Mouse (Mus musculus): ENCODE measurements around the gene Arnt2. TPM values are rescaled to one million over a fixed set of nuclear protein-coding genes. Genes with fewer than 3 reads are reported as not detected.

Arnt2 gene
- polyA plus RNA-seq, 1 experiment from 2014 or later, result 74.6 TPM

DNA sequence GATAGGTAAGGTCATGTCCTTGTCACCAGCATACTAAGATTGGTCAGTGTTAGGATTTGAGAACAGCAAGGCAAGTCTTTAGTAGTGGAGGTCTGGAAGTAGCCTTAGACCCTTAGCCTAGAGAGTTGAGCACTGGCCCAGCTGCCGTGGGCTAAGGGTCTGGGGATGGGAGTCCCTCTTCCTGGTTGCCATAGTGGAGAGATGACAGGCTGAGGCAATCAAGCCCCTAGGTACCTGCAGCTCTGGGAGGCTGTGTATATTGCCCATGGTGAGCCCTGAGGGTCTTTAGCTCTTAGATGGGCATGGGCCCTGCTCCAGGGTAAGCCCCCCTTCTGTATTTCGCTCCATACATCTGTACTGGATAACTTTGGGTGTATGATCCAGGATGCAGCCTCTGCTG, 159.2 kb downstream of the Arnt2 start:
- Histone ChIP-seq H3K27me3 (no peaks in the 10 kb centered on the region), H3K4me2 (no peak overlapping the region), H3K27ac (replicated peaks) (no peak overlapping the region), H3K4me3 (no peak overlapping the region), H3K36me3 (peaks cover 32% of the 10 kb centered on the region; the same call in 1 of the 2 replicates), H3K9me3 (no peaks in the 10 kb centered on the region), H3K4me1 (replicated peaks) (no peaks in the 10 kb centered on the region), H3K9ac (no peak overlapping the region)
- ATAC-seq (ENCODE audit: low FRiP score, low read depth), result no peak
- WGBS, result 92% methylated on average over 2 of the region's 2 CpGs

- no peak overlapping the region for H3K9ac ChIP-seq
- H3K27ac ChIP-seq (replicated peaks), result no peak overlapping the region
- 85% methylated on average over 8 of the region's 8 CpGs for WGBS
- H3K36me3 ChIP-seq, result peaks cover 25% of the 10 kb centered on the region; the same call in 1 of the 2 replicates
- H3K9me3 ChIP-seq, result no peaks in the 10 kb centered on the region
- H3K27me3 ChIP-seq, result no peaks in the 10 kb centered on the region
- no peak overlapping the region for H3K4me2 ChIP-seq
- no peak overlapping the region for H3K4me3 ChIP-seq
- H3K4me1 ChIP-seq (replicated peaks), result no peaks in the 10 kb centered on the region
- ATAC-seq (ENCODE audit: low FRiP score, low read depth), result no peak
Measured at GRCm38 (mm10) chr7:84249951-84250350, 160.0 kb downstream of the Arnt2 start.

- no peak for ATAC-seq (ENCODE audit: low FRiP score, low read depth)
- Histone ChIP-seq H3K9ac (no peak overlapping the region), H3K27ac (replicated peaks) (no peak overlapping the region), H3K4me2 (no peak overlapping the region), H3K4me1 (replicated peaks) (no peaks in the 10 kb centered on the region), H3K36me3 (peaks cover 23% of the 10 kb centered on the region; the same call in 1 of the 2 replicates), H3K4me3 (no peak overlapping the region), H3K27me3 (no peaks in the 10 kb centered on the region), H3K9me3 (no peaks in the 10 kb centered on the region)
- 58% methylated on average over 7 of the region's 7 CpGs for WGBS
Measured at GRCm38 (mm10) chr7:84249381-84249780, 160.6 kb downstream of the Arnt2 start.

DNA sequence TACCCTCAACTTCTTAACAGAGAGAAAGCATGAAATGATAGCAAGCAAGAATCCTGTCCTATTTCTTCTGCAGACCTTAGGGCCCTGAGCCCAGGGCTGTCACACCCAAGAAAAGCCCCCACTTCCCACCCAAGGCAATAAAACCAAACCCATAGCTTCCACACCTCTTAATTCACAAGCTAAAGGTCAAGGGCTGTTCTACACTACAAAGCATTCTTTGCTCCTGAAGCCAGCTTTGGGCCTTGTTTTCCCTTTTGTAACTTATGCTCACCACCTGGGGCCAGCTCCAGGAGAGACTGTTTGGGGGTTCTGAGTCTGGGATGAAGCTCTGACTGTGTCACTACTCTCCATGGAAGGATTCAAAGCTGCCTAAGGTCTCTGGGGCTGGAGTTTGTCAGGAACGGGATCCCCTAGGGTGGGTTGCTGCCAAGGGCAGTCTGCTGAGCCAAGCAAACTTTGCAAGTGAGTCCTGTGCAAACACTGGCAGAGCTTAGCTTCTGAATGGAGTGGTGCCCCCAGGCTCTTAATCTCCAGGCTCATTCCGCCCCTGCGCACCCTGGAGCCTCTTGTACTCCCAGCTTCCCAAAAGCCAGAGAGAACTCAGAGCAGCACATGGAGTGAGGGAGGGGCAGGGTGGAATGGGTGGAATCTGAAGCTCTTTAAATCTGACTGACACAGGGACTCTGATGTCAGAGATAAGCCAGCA, 161.9 kb downstream of the Arnt2 start:
- Histone ChIP-seq H3K9ac (no peak overlapping the region), H3K27me3 (no peaks in the 10 kb centered on the region), H3K4me2 (no peak overlapping the region), H3K9me3 (no peaks in the 10 kb centered on the region), H3K27ac (replicated peaks) (no peak overlapping the region), H3K4me1 (replicated peaks) (no peaks in the 10 kb centered on the region), H3K4me3 (no peak overlapping the region), H3K36me3 (peaks cover 17% of the 10 kb centered on the region; the same call in 1 of the 2 replicates)
- 53% methylated on average over 3 of the region's 3 CpGs for WGBS
- ATAC-seq (ENCODE audit: low FRiP score, low read depth), result peak; percentile 55; the same call in 1 of the 2 replicates

- Histone ChIP-seq H3K27ac (replicated peaks) (no peak overlapping the region), H3K27me3 (no peaks in the 10 kb centered on the region), H3K4me3 (no peak overlapping the region), H3K4me1 (replicated peaks) (no peaks in the 10 kb centered on the region), H3K36me3 (peaks cover 10% of the 10 kb centered on the region; the same call in 1 of the 2 replicates), H3K9me3 (no peaks in the 10 kb centered on the region), H3K4me2 (no peak overlapping the region), H3K9ac (no peak overlapping the region)
- ATAC-seq (ENCODE audit: low FRiP score, low read depth), result no peak
- 89% methylated on average over 5 of the region's 5 CpGs for WGBS
Measured at GRCm38 (mm10) chr7:84246878-84247277, 163.1 kb downstream of the Arnt2 start.

- no peak overlapping the region for H3K27ac ChIP-seq (replicated peaks)
- H3K36me3 ChIP-seq, result peaks cover 7% of the 10 kb centered on the region; the same call in 1 of the 2 replicates
- no peak overlapping the region for H3K9ac ChIP-seq
- no peak for ATAC-seq (ENCODE audit: low FRiP score, low read depth)
- no peaks in the 10 kb centered on the region for H3K27me3 ChIP-seq
- H3K9me3 ChIP-seq, result no peaks in the 10 kb centered on the region
- no peak overlapping the region for H3K4me3 ChIP-seq
- no peak overlapping the region for H3K4me2 ChIP-seq
- no peaks in the 10 kb centered on the region for H3K4me1 ChIP-seq (replicated peaks)
- WGBS, result 80% methylated on average over 2 of the region's 2 CpGs
Measured at GRCm38 (mm10) chr7:84246093-84246492, 163.9 kb downstream of the Arnt2 start.

GRCm38 (mm10) chr7:84240406-84240805, 169.6 kb downstream of the Arnt2 start:
- H3K36me3 ChIP-seq, result no peaks in the 10 kb centered on the region
- H3K4me1 ChIP-seq (replicated peaks), result no peaks in the 10 kb centered on the region
- H3K9me3 ChIP-seq, result no peaks in the 10 kb centered on the region
- no peak overlapping the region for H3K27ac ChIP-seq (replicated peaks)
- H3K9ac ChIP-seq, result no peak overlapping the region
- no peak overlapping the region for H3K4me3 ChIP-seq
- no peak for ATAC-seq (ENCODE audit: low FRiP score, low read depth)
- H3K27me3 ChIP-seq, result no peaks in the 10 kb centered on the region
- WGBS, result 79% methylated on average over 3 of the region's 3 CpGs
- no peak overlapping the region for H3K4me2 ChIP-seq

- 54% methylated on average over 4 of the region's 4 CpGs for whole genome bisulfite sequencing
- Histone ChIP-seq H3K4me1 (replicated peaks) (no peaks in the 10 kb centered on the region), H3K9me3 (no peaks in the 10 kb centered on the region)
Measured at GRCm38 (mm10) chr7:84237655-84238054, 172.3 kb downstream of the Arnt2 start.

GRCm38 (mm10) chr7:84231396-84231795, 178.6 kb downstream of the Arnt2 start:
- H3K4me3 ChIP-seq, result no peak overlapping the region
- no peaks in the 10 kb centered on the region for H3K4me1 ChIP-seq (replicated peaks)
- no peak overlapping the region for H3K4me2 ChIP-seq
- H3K36me3 ChIP-seq, result no peaks in the 10 kb centered on the region
- no peaks in the 10 kb centered on the region for H3K9me3 ChIP-seq
- 89% methylated on average over 4 of the region's 4 CpGs for WGBS
- no peak overlapping the region for H3K9ac ChIP-seq
- H3K27ac ChIP-seq (replicated peaks), result no peak overlapping the region
- no peak for ATAC-seq (ENCODE audit: low FRiP score, low read depth)
- no peaks in the 10 kb centered on the region for H3K27me3 ChIP-seq

More at GRCm38 (mm10) chr7:84237655-84238054, 172.3 kb downstream of the Arnt2 start:
- no peak overlapping the region for H3K4me2 ChIP-seq
- H3K9ac ChIP-seq, result no peak overlapping the region
- no peak for ATAC-seq (ENCODE audit: low FRiP score, low read depth)
- H3K4me3 ChIP-seq, result no peak overlapping the region
- no peaks in the 10 kb centered on the region for H3K27me3 ChIP-seq
- H3K27ac ChIP-seq (replicated peaks), result no peak overlapping the region
- no peaks in the 10 kb centered on the region for H3K36me3 ChIP-seq

GRCm38 (mm10) chr7:84227652-84228051, 182.3 kb downstream of the Arnt2 start:
- Histone ChIP-seq H3K4me1 (replicated peaks) (no peaks in the 10 kb centered on the region), H3K4me2 (no peak overlapping the region), H3K9ac (no peak overlapping the region), H3K36me3 (no peaks in the 10 kb centered on the region), H3K27me3 (no peaks in the 10 kb centered on the region), H3K4me3 (no peak overlapping the region), H3K9me3 (no peaks in the 10 kb centered on the region), H3K27ac (replicated peaks) (no peak overlapping the region)
- WGBS, result 95% methylated on average over 1 of the region's 1 CpGs
- no peak for ATAC-seq (ENCODE audit: low FRiP score, low read depth)

DNA sequence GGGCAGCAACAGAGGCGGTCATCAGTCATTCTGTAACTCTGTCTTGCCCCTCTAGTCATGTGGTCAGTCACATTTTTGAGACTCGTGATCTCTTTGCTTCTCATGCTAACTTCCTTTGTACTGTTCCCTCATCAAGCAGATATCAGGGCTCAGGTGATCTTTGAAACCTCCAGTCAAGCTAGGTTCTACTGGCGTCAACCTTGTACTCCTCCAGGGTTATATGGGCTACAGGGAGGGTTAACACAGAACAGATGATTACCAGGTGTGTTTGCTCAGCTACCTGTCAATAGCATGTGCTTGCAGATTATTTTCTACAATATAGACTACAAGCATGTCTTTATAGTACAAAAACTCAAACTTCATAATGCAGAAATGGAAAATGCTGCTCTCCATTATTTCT, 183.1 kb downstream of the Arnt2 start:
- WGBS, result 93% methylated on average over 3 of the region's 3 CpGs
- ATAC-seq (ENCODE audit: low FRiP score, low read depth), result no peak
- H3K27me3 ChIP-seq, result no peaks in the 10 kb centered on the region
- H3K4me2 ChIP-seq, result no peak overlapping the region
- no peaks in the 10 kb centered on the region for H3K36me3 ChIP-seq
- no peak overlapping the region for H3K4me3 ChIP-seq
- H3K27ac ChIP-seq (replicated peaks), result no peak overlapping the region
- no peaks in the 10 kb centered on the region for H3K9me3 ChIP-seq
- no peaks in the 10 kb centered on the region for H3K4me1 ChIP-seq (replicated peaks)
- H3K9ac ChIP-seq, result no peak overlapping the region

GRCm38 (mm10) chr7:84212112-84212511, 197.9 kb downstream of the Arnt2 start:
- no peak overlapping the region for H3K27ac ChIP-seq (replicated peaks)
- H3K36me3 ChIP-seq, result no peaks in the 10 kb centered on the region
- H3K9me3 ChIP-seq, result no peaks in the 10 kb centered on the region
- 66% methylated on average over 1 of the region's 1 CpGs for WGBS
- H3K27me3 ChIP-seq, result no peaks in the 10 kb centered on the region
- no peak overlapping the region for H3K9ac ChIP-seq
- H3K4me3 ChIP-seq, result no peak overlapping the region
- peaks cover 11% of the 10 kb centered on the region for H3K4me1 ChIP-seq (replicated peaks)
- H3K4me2 ChIP-seq, result no peak overlapping the region
- no peak for ATAC-seq (ENCODE audit: low FRiP score, low read depth)
